Mouse (Mus musculus) hindbrain, postnatal 0 days (tissue): Measurements from ENCODE around the gene Dock11. TPM values are rescaled to one million over a fixed set of nuclear protein-coding genes. Genes with fewer than 3 reads are reported as not detected.

Experiments used
- ATAC-seq: fragments of 200-750 bp; cut with Nextera tagmentation; 2 replicates; pipeline ENCODE4 v1.8.0; 2017; ENCODE audit warnings: mild to moderate bottlenecking, moderate TSS enrichment, moderate library complexity
- DNase-seq: peaks from one replicate; pipeline ENCODE4 v3.0.0-alpha.2; 2015; ENCODE audit warnings: low spot score
- H3K27ac ChIP-seq: fragments of 300-500 bp; sonication (generic); 2 replicates; pipeline ENCODE4 v1.5.1; 2014; ENCODE audit warnings: mild to moderate bottlenecking
- H3K27me3 ChIP-seq: fragments of 300-500 bp; sonication (generic); 2 replicates; pipeline ENCODE4 v1.6.1; 2014; ENCODE audit warnings: low read length, mixed read lengths; ENCODE audit not compliant: insufficient read depth
- H3K36me3 ChIP-seq: fragments of 300-500 bp; sonication (generic); 2 replicates; pipeline ENCODE4 v1.6.1; 2014; ENCODE audit warnings: low read length, mixed read lengths; ENCODE audit not compliant: insufficient read depth
- H3K4me1 ChIP-seq: fragments of 300-500 bp; sonication (generic); 2 replicates; pipeline ENCODE4 v1.6.1; 2014; ENCODE audit warnings: antibody characterized with exemption, low read length, mixed read lengths; ENCODE audit not compliant: insufficient read depth
- H3K4me2 ChIP-seq: fragments of 300-500 bp; sonication (generic); 2 replicates; pipeline ENCODE4 v1.6.1; 2014; ENCODE audit warnings: low read depth, mild to moderate bottlenecking, low read length, moderate library complexity, mixed read lengths
- H3K4me3 ChIP-seq: fragments of 300-500 bp; sonication (generic); 2 replicates; pipeline ENCODE4 v1.5.1; 2014; ENCODE audit warnings: low read length
- H3K9ac ChIP-seq: fragments of 300-500 bp; sonication (generic); replicated peaks from 2 replicates; pipeline ENCODE4 v1.6.1; 2014; ENCODE audit warnings: mild to moderate bottlenecking, low read length, moderate library complexity, mixed read lengths
- H3K9me3 ChIP-seq: fragments of 300-500 bp; sonication (generic); 2 replicates; pipeline ENCODE4 v1.6.1; 2016; ENCODE audit warnings: low read length, mixed read lengths
- CTCF ChIP-seq: IDR thresholded peaks from 2 replicates; pipeline ENCODE4 v1.5.1; 2016; ENCODE audit warnings: antibody characterized with exemption, control low read depth, low read depth
- WGBS: fragments of 180-500 bp; shearing (Covaris S2); extraction: QIAGEN DNeasy Blood & Tissue Kit; methylation state at CpG from one replicate; pipeline ENCODE4 v1.1.7; 2014; 5-methylcytosine and 5-hydroxymethylcytosine counted together
- polyA plus RNA-seq: library from polyadenylated mRNA; unstranded; fragments of >200 nt; fragmentation: Nextera tagmentation; extraction: Ambion mirVana; gene quantifications from 2 replicates; pipeline ENCODE4 v1.2.1, GENCODE M21; 2015
- total RNA-seq: library from RNA; depleted of rRNA; stranded (reverse); fragments of >200 nt; gene quantifications from 2 replicates; pipeline ENCODE4 v1.2.3, GENCODE M21; 2014

Gene Dock11
- total and polyA plus RNA-seq, 2 experiments from 2014 or later, result 7.0 to 22.1 TPM

GRCm38 (mm10) chrX:36034045-36034444 lies 145.4 kb downstream of the Dock11 start:
- no peak for ATAC-seq
- TF ChIP-seq CTCF, result no peak
- Histone ChIP-seq H3K4me1 (no peaks in the 10 kb centered on the region), H3K27me3 (no peaks in the 10 kb centered on the region), H3K4me2 (no peak overlapping the region), H3K9me3 (no peaks in the 10 kb centered on the region), H3K36me3 (no peaks in the 10 kb centered on the region), H3K27ac (no peak overlapping the region), H3K4me3 (no peak overlapping the region), H3K9ac (no peak overlapping the region)
- DNase-seq, result no peak
- 90% methylated on average over 8 of the region's 8 CpGs for WGBS

DNA sequence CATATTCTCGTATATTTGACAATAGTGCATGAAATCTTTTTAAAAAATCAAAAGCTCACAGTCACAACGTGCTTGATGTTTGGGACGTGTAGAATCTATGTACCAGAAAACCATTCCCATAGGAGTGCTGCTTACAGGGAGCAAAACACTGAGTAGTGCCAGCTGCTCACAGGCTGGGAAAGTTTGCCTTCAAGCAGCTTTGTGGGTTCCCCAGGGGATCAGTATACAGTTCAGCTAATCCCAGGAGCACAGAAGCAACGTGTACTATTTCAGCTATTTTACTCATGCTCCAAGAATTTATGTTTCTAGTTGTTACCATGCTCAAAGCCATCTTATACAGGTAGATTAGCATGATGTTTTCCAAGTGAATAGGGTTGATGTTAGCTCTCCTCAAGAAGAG lies 157.1 kb downstream of the Dock11 start:
- no peak overlapping the region for H3K9ac ChIP-seq
- no peak overlapping the region for H3K27ac ChIP-seq
- H3K4me2 ChIP-seq, result no peak overlapping the region
- H3K27me3 ChIP-seq, result no peaks in the 10 kb centered on the region
- no peaks in the 10 kb centered on the region for H3K4me1 ChIP-seq
- no peak for TF ChIP-seq CTCF
- H3K36me3 ChIP-seq, result no peaks in the 10 kb centered on the region
- H3K4me3 ChIP-seq, result no peak overlapping the region
- DNase-seq, result no peak
- WGBS, result 49% methylated on average over 4 of the region's 4 CpGs
- ATAC-seq, result no peak
- H3K9me3 ChIP-seq, result no peaks in the 10 kb centered on the region

- H3K36me3 ChIP-seq, result no peaks in the 10 kb centered on the region
- no peak for TF ChIP-seq CTCF
- no peaks in the 10 kb centered on the region for H3K9me3 ChIP-seq
- DNase-seq (peak; percentile 2), ATAC-seq (no peak)
- WGBS, result 65% methylated on average over 1 of the region's 1 CpGs
- H3K4me2 ChIP-seq, result no peak overlapping the region
- H3K9ac ChIP-seq, result no peak overlapping the region
- no peaks in the 10 kb centered on the region for H3K4me1 ChIP-seq
- H3K27ac ChIP-seq, result no peak overlapping the region
- no peaks in the 10 kb centered on the region for H3K27me3 ChIP-seq
- H3K4me3 ChIP-seq, result no peak overlapping the region
Measured at GRCm38 (mm10) chrX:36047451-36047850, 158.8 kb downstream of the Dock11 start.

DNA sequence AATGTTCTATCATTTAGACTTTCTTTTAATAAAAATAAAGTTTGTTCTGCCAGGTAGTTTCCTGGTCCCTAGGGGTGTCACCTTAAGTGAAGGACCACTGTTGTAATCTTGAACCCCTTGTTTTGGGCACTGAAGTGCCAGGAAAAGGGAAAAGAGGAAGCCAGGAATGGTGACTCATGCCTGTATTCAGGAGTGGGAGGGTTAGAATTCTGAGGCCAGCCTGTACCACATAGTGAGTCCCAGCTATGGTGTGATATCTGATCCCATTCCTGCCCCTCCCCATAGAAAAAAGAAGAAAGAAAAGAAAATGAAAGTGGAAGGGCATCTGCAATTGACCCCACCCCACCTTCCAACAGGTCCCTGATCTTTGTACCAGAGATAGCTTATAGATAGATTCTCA lies 161.7 kb downstream of the Dock11 start:
- H3K4me1 ChIP-seq, result no peaks in the 10 kb centered on the region
- ATAC-seq (no peak), DNase-seq (no peak)
- no peak overlapping the region for H3K4me3 ChIP-seq
- H3K4me2 ChIP-seq, result no peak overlapping the region
- no peaks in the 10 kb centered on the region for H3K36me3 ChIP-seq
- H3K27me3 ChIP-seq, result no peaks in the 10 kb centered on the region
- no peak overlapping the region for H3K9ac ChIP-seq
- no peaks in the 10 kb centered on the region for H3K9me3 ChIP-seq
- no peak overlapping the region for H3K27ac ChIP-seq
- TF ChIP-seq CTCF, result no peak

DNA sequence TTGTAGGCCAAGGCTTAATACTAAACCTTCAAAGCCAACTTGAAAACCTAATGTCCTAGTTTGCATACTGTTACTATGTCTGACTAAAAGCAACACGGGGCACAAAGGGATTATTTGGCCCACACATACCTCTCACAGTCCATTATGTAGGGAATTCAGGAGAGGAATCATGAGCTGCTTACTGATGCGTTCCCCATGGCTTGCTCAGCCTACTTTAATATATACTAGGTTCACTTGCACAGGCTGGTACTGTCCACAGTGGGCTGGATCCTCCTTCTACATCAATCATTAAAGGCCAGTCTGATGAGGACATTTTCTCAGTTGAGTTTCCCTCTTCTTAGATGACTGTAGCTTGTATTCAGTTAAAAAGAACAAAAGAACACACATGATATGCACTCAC lies 185.4 kb downstream of the Dock11 start:
- DNase-seq, result no peak

GRCm38 (mm10) chrX:36077164-36077563 lies 188.5 kb downstream of the Dock11 start:
- no peak for DNase-seq
- Histone ChIP-seq H3K4me1 (no peaks in the 10 kb centered on the region), H3K4me3 (no peak overlapping the region), H3K4me2 (no peak overlapping the region), H3K27me3 (no peaks in the 10 kb centered on the region), H3K9me3 (no peaks in the 10 kb centered on the region), H3K9ac (no peak overlapping the region), H3K27ac (no peak overlapping the region), H3K36me3 (no peaks in the 10 kb centered on the region)
- whole genome bisulfite sequencing, result 71% methylated on average over 4 of the region's 4 CpGs
- no peak for TF ChIP-seq CTCF
- no peak for ATAC-seq

More for the DNA sequence above, 185.4 kb downstream of the Dock11 start:
- Histone ChIP-seq H3K4me1 (no peaks in the 10 kb centered on the region), H3K36me3 (no peaks in the 10 kb centered on the region), H3K27ac (no peak overlapping the region), H3K9me3 (no peaks in the 10 kb centered on the region), H3K27me3 (no peaks in the 10 kb centered on the region), H3K4me2 (no peak overlapping the region), H3K9ac (no peak overlapping the region), H3K4me3 (no peak overlapping the region)
- TF ChIP-seq CTCF, result no peak
- no peak for ATAC-seq
- 59% methylated on average over 2 of the region's 2 CpGs for WGBS

DNA sequence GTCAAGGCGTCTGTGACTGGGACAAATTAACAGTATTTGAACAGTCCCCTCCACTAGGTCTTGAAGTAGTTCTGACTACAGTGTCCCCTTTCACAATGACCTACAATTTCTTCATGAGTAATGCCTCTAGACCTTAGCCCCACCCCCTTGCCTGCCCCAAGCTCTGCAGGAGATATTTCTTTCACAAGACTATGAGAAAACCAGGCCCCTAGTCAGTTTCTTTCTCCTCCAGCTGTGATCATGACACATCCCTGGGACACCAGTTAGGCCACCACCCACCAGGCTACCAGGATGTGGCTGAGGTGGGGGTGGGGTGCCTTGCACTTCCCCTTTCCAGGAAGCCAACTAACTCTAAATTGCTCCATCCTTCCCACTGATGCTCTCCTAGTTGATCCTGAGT lies 194.3 kb downstream of the Dock11 start:
- 72% methylated on average over 1 of the region's 1 CpGs for WGBS
- Histone ChIP-seq H3K9me3 (no peaks in the 10 kb centered on the region), H3K27me3 (no peaks in the 10 kb centered on the region), H3K27ac (no peak overlapping the region), H3K4me2 (no peak overlapping the region), H3K36me3 (no peaks in the 10 kb centered on the region), H3K9ac (no peak overlapping the region), H3K4me3 (no peak overlapping the region), H3K4me1 (no peaks in the 10 kb centered on the region)
- ATAC-seq, result no peak
- TF ChIP-seq CTCF, result no peak
- DNase-seq, result no peak
